Mouse (Mus musculus) lung, adult 2 months (tissue): ENCODE measurements around the gene Tcerg1l.

Experiments used
- CTCF ChIP-seq: fragments of 200-500 bp; IDR thresholded peaks from 2 replicates; pipeline ENCODE4 v1.5.1; 2011; ENCODE audit warnings: mild to moderate bottlenecking, low read length, control low read depth; ENCODE audit not compliant: insufficient read depth
- POLR2A ChIP-seq: fragments of 200-500 bp; IDR thresholded peaks from 2 replicates; pipeline ENCODE4 v1.6.1; 2011; ENCODE audit warnings: low read depth, mild to moderate bottlenecking, control low read depth, low read length, borderline replicate concordance; ENCODE audit errors: extremely low read depth

DNA sequence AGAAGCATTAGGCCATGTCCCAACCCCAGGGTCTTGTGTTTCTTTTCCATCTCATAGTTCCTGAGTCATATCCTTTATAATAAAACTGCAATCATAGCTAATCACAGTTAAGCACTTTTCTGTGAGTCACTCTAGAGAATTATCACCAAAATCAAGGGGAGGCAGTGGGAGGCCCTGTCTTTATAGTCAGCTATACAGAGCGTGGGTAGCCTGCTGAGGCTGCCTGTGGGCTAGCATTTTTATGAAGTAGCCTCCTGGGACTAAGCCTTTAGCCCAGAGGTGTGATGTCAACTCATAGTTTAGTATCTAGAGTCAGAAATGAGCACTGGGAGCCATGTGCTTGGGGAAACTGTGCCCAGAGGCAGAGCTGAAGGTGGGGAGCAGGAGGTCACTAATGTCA, 122.3 kb downstream of the Tcerg1l start:
- no peak for TF ChIP-seq CTCF
- no peak for TF ChIP-seq POLR2A
